Mouse (Mus musculus) gonadal fat pad, adult 2 months (tissue): ENCODE data around the gene Tmem51. TPM values are rescaled to one million over a fixed set of nuclear protein-coding genes. Genes with fewer than 3 reads are reported as not detected.
"Not testable (repeated sequence)": the region's sequence is repeated elsewhere in the genome, so short reads cannot be mapped to it uniquely, and the experiment has no call there.

Experiments used
- DNase-seq: peaks from one replicate; pipeline ENCODE4 v3.0.0-alpha.2; 2012; ENCODE audit warnings: low read depth
- polyA plus RNA-seq: library from polyadenylated mRNA; depleted of rRNA; stranded (reverse); fragments of >200 nt; gene quantifications from 2 replicates; pipeline ENCODE4 v1.2.3, GENCODE M21; 2012

Gene Tmem51
- polyA plus RNA-seq, 1 experiment = 79.5 TPM

- DNase-seq = no peak
Measured at GRCm38 (mm10) chr4:142060455-142061378, 23.4 kb downstream of the Tmem51 start.

DNA sequence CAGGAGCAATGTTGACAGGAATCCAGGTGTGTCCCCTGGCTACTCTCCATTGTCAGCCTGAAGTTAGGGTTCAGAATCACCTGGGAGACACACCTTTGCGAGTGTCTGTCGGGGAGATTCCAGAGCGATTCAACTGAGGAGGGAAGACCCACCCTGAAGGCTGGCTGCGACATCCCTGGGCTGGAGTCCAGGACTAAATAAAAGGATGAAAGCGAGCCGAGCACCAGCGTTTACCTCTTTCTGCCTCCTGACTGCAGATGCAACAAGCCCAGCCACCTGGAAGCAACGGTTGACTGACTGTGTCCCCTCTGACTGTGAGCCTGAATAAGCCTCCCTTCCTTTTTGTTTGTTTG is 24.3 kb downstream of the Tmem51 start:
- no peak for DNase-seq

- DNase-seq = no peak
Measured at GRCm38 (mm10) chr4:142059113-142059840, 24.8 kb downstream of the Tmem51 start.

GRCm38 (mm10) chr4:142057529-142058216 is 26.4 kb downstream of the Tmem51 start:
- DNase-seq = no peak

- no peak for DNase-seq
Measured at GRCm38 (mm10) chr4:142055600-142055999, 28.5 kb downstream of the Tmem51 start.

GRCm38 (mm10) chr4:142054580-142054979 is 29.5 kb downstream of the Tmem51 start:
- DNase-seq = no peak

- no peak for DNase-seq
Measured at GRCm38 (mm10) chr4:142053661-142054448, 30.2 kb downstream of the Tmem51 start.

- no peak for DNase-seq
Measured at GRCm38 (mm10) chr4:142053261-142053660, 30.8 kb downstream of the Tmem51 start.

DNA sequence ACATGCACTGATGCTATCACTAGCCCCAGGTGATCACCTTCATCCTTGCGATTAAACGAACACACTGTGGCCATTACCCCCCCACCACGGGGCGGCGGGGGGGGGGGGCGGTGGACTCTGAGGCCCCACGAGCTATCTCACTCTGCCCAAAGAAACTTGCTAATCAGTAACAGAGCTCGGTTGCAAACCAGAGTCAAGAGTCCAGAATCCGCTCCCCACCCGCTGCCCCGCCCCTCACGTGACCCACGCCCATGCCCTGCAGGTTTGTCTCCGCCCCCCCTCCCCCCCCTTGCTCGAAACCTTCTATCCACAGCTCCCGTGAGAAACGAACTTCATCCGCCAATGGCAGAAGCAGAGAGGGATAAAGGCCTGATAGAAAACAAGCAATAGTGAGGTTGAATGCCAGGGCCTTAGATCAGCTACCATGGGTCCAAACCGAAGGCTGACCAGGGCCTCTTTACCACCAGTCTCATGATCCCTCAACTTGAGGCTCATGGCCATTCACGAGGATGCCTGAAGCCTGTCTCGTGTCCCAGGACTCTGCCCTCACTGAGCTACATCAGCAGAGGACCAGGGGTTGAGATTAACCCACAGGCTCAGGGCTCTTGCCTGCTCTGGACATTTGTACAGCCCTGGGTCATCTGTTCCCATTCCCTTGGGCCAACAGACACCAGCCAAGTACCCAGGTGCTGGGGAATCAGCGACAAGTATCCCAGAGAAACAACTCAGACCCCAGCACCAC is 31.5 kb downstream of the Tmem51 start:
- DNase-seq = no peak

DNA sequence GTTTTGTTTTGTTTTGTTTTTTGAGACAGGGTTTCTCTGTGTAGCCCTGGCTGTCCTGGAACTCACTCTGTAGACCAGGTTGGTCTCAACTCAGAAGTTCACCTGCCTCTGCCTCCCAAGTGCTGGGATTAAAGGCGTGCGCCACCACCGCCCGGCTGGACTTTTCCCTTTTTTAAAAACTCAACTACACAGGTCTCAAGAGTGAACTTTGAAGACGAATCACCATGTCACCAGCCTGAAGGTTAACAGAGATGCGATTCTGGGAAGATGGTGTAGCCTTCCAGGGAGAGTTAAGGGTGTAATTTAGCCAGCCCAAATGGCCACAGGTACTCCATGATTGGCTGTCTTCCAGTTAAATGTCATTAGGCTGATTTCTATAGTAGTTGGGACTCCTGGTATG is 32.2 kb downstream of the Tmem51 start:
- DNase-seq = not testable (repeated sequence)

GRCm38 (mm10) chr4:142049963-142050362 is 34.1 kb downstream of the Tmem51 start:
- no peak for DNase-seq

- DNase-seq = no peak
Measured at GRCm38 (mm10) chr4:142048391-142048790, 35.7 kb downstream of the Tmem51 start.

GRCm38 (mm10) chr4:142047005-142047404 is 37.1 kb downstream of the Tmem51 start:
- no peak for DNase-seq

GRCm38 (mm10) chr4:142046496-142046895 is 37.6 kb downstream of the Tmem51 start:
- no peak for DNase-seq

- DNase-seq = no peak
Measured at GRCm38 (mm10) chr4:142045595-142046163, 38.4 kb downstream of the Tmem51 start.

GRCm38 (mm10) chr4:142044452-142044851 is 39.7 kb downstream of the Tmem51 start:
- no peak for DNase-seq

DNA sequence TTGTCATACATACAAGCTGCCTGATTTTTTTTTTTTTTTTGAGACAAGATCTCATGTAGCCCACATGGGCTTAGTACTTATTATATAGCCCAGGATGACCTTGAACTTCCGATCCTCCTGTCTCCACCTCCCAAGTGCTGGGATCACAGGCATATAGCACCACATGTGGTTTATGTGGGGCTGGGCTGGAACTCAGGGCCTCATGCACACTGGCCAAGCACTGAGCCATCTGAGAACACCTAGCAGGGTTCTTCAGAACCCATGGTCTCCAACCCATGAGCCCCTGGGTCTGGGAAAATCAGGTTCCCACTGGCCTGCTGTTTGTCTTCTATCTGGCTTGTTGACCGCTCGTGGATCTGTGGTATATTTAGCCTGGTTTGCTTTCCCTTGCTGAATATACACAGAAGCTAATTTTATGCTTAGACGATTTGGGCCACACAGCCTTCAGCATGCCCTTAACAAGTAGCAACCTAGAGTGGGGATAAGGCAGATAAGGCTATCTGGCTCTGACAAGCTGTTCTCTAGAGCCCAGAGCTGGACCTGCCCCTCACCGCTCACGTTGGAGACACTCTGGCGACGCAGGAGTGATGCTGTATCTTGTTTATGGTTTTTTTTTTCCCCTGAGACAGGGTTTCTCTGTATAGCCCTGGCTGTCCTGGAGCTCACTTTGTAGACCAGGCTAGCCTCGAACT is 44.3 kb downstream of the Tmem51 start:
- DNase-seq = no peak

GRCm38 (mm10) chr4:142037897-142038296 is 46.2 kb downstream of the Tmem51 start:
- DNase-seq = no peak

DNA sequence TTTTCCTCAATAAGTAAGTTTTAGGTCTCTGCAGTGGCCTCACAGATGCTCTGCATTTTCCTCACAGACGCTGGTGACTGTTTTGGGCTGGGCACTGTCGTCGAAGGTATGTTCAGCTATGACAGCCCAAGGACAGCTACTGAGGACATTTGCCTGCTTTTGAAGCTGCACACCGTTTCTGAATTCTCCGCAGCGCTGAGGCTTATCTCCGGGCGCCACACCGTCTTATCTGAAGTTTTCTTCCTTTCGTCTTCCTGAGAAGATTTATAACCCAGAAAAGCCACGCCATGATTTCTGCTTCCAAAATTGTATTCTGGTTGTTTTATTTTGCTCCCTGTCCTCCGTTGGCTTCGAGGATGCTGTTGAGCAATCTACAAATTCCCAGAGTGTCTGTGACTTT is 55.6 kb downstream of the Tmem51 start:
- no peak for DNase-seq

DNA sequence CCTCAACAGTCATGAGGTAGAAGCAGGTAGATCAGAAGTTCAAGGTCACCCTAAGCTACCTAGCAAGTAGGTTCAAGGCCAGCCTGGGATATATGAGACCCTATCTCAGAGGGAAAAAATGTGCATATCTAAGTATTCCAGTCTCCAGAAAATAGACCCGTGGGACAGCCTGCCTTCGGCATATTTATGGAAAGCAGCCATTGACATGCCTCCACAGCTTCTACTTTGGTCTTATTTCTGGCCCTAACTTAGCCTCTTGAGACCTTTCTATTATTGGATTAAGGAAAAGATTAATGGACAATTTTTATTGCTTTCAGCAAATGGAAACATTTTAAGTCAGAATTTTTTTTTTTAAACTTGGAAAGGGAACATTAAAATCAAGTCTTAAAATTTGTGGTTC is 57.1 kb downstream of the Tmem51 start:
- DNase-seq = no peak
